Mouse (Mus musculus) thymus, postnatal 36 days (tissue): ENCODE data around the gene Efcab11.
A peak's percentile ranks its signal among the peaks of the same experiment; 100 is the strongest.

Experiments used
- DNase-seq, 2 experiments: peaks; one replicate each; pipeline ENCODE4 v3.0.0; 2022; ENCODE audit warnings: mixed read lengths in 2 of 2

Gene Efcab11

GRCm38 (mm10) chr12:99669976-99670761, 214.1 kb downstream of the Efcab11 start:
- DNase-seq = no peak

GRCm38 (mm10) chr12:99654991-99655880, 229.0 kb downstream of the Efcab11 start:
- DNase-seq = no peak

- DNase-seq = no peak
These were observed 231.8 kb downstream of the Efcab11 start for GRCm38 (mm10) chr12:99652459-99652858.

- DNase-seq = no peak
These were observed 234.5 kb downstream of the Efcab11 start for GRCm38 (mm10) chr12:99649732-99650131.

GRCm38 (mm10) chr12:99648781-99649180, 235.5 kb downstream of the Efcab11 start:
- DNase-seq = no peak

- peak; percentile 31 to 59 for DNase-seq
These were observed 237.5 kb downstream of the Efcab11 start for GRCm38 (mm10) chr12:99646556-99647354.

- peak; percentile 56 to 75 for DNase-seq
These were observed 238.8 kb downstream of the Efcab11 start for GRCm38 (mm10) chr12:99645418-99645817.

GRCm38 (mm10) chr12:99644966-99645365, 239.3 kb downstream of the Efcab11 start:
- no peak for DNase-seq
